Mouse (Mus musculus) CH12.LX (cell line): ENCODE measurements around the gene Hba-x. TPM values are rescaled to one million over a fixed set of nuclear protein-coding genes. Genes with fewer than 3 reads are reported as not detected.
"Not testable (repeated sequence)": the region's sequence is repeated elsewhere in the genome, so short reads cannot be mapped to it uniquely, and the experiment has no call there.

Experiments used
- DNase-seq: peaks from one replicate; pipeline ENCODE4 v3.0.0-alpha.2; 2013; ENCODE audit errors: extremely low read depth
- H3K27ac ChIP-seq: 2 replicates; pipeline ENCODE4 v1.5.1; 2012; ENCODE audit warnings: low read depth, mild to moderate bottlenecking, control low read depth, moderate library complexity; ENCODE audit not compliant: insufficient read depth
- H3K27me3 ChIP-seq: replicated peaks from 2 replicates; pipeline ENCODE3; 2012; ENCODE audit warnings: inconsistent platforms
- H3K36me3 ChIP-seq, 2 experiments: replicated peaks in 1 of 2; 2 replicates each; pipeline versions ENCODE3 to v1.6.1; 2012; ENCODE audit warnings: inconsistent platforms in 1 of 2, low read length in 1 of 2, mild to moderate bottlenecking in 1 of 2, mixed read lengths in 1 of 2, moderate library complexity in 1 of 2; ENCODE audit not compliant: control insufficient read depth in 1 of 2, insufficient read depth in 1 of 2
- H3K4me1 ChIP-seq, 2 experiments: 2 replicates each; pipeline ENCODE4 v1.6.1; 2012; ENCODE audit warnings: inconsistent platforms in 1 of 2, moderate library complexity in 1 of 2; ENCODE audit not compliant: insufficient read depth in 2 of 2, control insufficient read depth in 1 of 2
- H3K4me2 ChIP-seq: 2 replicates; pipeline ENCODE4 v1.6.1; 2012; ENCODE audit warnings: low read depth, mild to moderate bottlenecking, control low read depth; ENCODE audit not compliant: poor library complexity, insufficient read depth, severe bottlenecking
- H3K4me3 ChIP-seq, 3 experiments: fragments of 150-350 bp in 1 of 3; sonication (generic) in 1 of 3; replicated peaks in 1 of 3; 2 replicates each; pipeline versions ENCODE3 to v1.5.1; 2011 to 2012; ENCODE audit warnings: low read depth in 2 of 3, low read length in 2 of 3, mild to moderate bottlenecking in 2 of 3, moderate library complexity in 2 of 3, control low read depth in 1 of 3, improper control_type of control experiment in 1 of 3, inconsistent platforms in 1 of 3, mixed read lengths in 1 of 3; ENCODE audit not compliant: poor library complexity in 1 of 3
- H3K79me2 ChIP-seq: replicated peaks from 2 replicates; pipeline ENCODE4 v1.6.1; 2012; ENCODE audit warnings: mild to moderate bottlenecking, moderate library complexity; ENCODE audit not compliant: control insufficient read depth, poor library complexity, insufficient read depth, severe bottlenecking; ENCODE audit errors: extremely low read depth
- H3K9ac ChIP-seq: 2 replicates; pipeline ENCODE4 v1.6.1; 2012; ENCODE audit warnings: low read depth, mild to moderate bottlenecking, control low read depth, moderate library complexity; ENCODE audit not compliant: insufficient read depth
- H3K9me3 ChIP-seq: replicated peaks from 2 replicates; pipeline ENCODE3; 2012; ENCODE audit warnings: low read length, inconsistent platforms, mixed read lengths
- CHD1 ChIP-seq: IDR thresholded peaks from 2 replicates; pipeline ENCODE4 v1.6.1; 2012; ENCODE audit warnings: low read depth, low read length, improper control_type of control experiment, inconsistent platforms
- CTCF ChIP-seq, 2 experiments: IDR thresholded peaks in 1 of 2; conservative IDR thresholded peaks in 1 of 2; 2 replicates each; pipeline ENCODE4 v1.5.1; 2011 to 2012; ENCODE audit warnings: low read depth in 2 of 2, low read length in 2 of 2, improper control_type of control experiment in 1 of 2, inconsistent platforms in 1 of 2, mild to moderate bottlenecking in 1 of 2, moderate library complexity in 1 of 2
- ELF1 ChIP-seq: IDR thresholded peaks from 2 replicates; pipeline ENCODE4 v1.6.1; 2014; ENCODE audit warnings: low read depth, mild to moderate bottlenecking, inconsistent platforms, low read length, improper control_type of control experiment
- EP300 ChIP-seq: IDR thresholded peaks from 2 replicates; pipeline ENCODE4 v1.6.1; 2011; ENCODE audit warnings: low read length, improper control_type of control experiment
- MEF2A ChIP-seq: IDR thresholded peaks from 2 replicates; pipeline ENCODE4 v1.6.1; 2014; ENCODE audit warnings: low read depth, mild to moderate bottlenecking, inconsistent platforms, low read length, improper control_type of control experiment, borderline replicate concordance
- MXI1 ChIP-seq: IDR thresholded peaks from 2 replicates; pipeline ENCODE4 v1.6.1; 2011; ENCODE audit warnings: mild to moderate bottlenecking, low read depth, low read length, improper control_type of control experiment
- POLR2AphosphoS2 ChIP-seq: IDR thresholded peaks from 2 replicates; pipeline ENCODE4 v1.6.1; 2011; ENCODE audit warnings: low read depth, low read length, improper control_type of control experiment
- RAD21 ChIP-seq: IDR thresholded peaks from 2 replicates; pipeline ENCODE4 v1.6.1; 2011; ENCODE audit warnings: low read depth, mild to moderate bottlenecking, low read length, improper control_type of control experiment, moderate library complexity
- UBTF ChIP-seq: IDR thresholded peaks from 2 replicates; pipeline ENCODE4 v1.6.1; 2012; ENCODE audit warnings: low read depth, mild to moderate bottlenecking, inconsistent platforms, low read length, improper control_type of control experiment, moderate library complexity
- USF2 ChIP-seq: conservative IDR thresholded peaks from 2 replicates; pipeline ENCODE4 v1.6.1; 2011; ENCODE audit warnings: low read depth, low read length, improper control_type of control experiment
- ZMIZ1 ChIP-seq: IDR thresholded peaks from 2 replicates; pipeline ENCODE4 v1.6.1; 2012; ENCODE audit warnings: low read depth, mild to moderate bottlenecking, inconsistent platforms, low read length, improper control_type of control experiment
- dilution Hi-C: fragments of 300-500 bp; cut with MboI; formaldehyde crosslinking; loops from 2 replicates; pipeline ENCODE4 v1.14.3; 2020; ENCODE audit warnings: low sequenced_read_pairs; ENCODE audit not compliant: extremely low pct_unique_long_range_greater_than_20kb, extremely low pct_ligation_motif_present
- in situ Hi-C: fragments of 300-500 bp; cut with MboI; formaldehyde crosslinking; loops from 3 replicates; pipeline ENCODE4 v1.14.3; 2019; ENCODE audit warnings: low sequenced_read_pairs, low pct_ligation_motif_present, low pct_unique_long_range_greater_than_20kb, mixed read lengths
- polyA plus RNA-seq: library from polyadenylated mRNA; unstranded; fragments of >175 nt; gene quantifications from 2 replicates; pipeline ENCODE4 v1.2.1, GENCODE M21; 2012; ENCODE audit warnings: low read depth; ENCODE audit not compliant: insufficient read length
- total RNA-seq, 2 experiments: library from RNA; depleted of rRNA; stranded (reverse); fragments of 300-350 nt in 1 of 2; fragments of >200 nt in 1 of 2; gene quantifications; 2 replicates each; pipeline ENCODE4 v1.2.3; 2012 to 2014

The Hba-x gene
- total and polyA plus RNA-seq, 3 experiments: not detected

- H3K36me3 ChIP-seq, H3K27me3 ChIP-seq, H3K27ac ChIP-seq, H3K4me2 ChIP-seq, H3K79me2 ChIP-seq, dilution Hi-C loops, DNase-seq, in situ Hi-C loops, H3K9ac ChIP-seq, H3K9me3 ChIP-seq, H3K4me3 ChIP-seq: not testable (repeated sequence)
- peaks cover 5 to 12% of the 10 kb centered on the region in 2 experiments; a peak in 1 of 4 replicates for H3K4me1 ChIP-seq
Measured at GRCm38 (mm10) chr11:32296203-32296602, 20.0 kb downstream of the Hba-x start, which contains the start of gene Hba-a2. TSS of gene Hba-a2 (plus strand) at chr11:32296489.

- H3K4me3 ChIP-seq, H3K4me2 ChIP-seq, dilution Hi-C loops, DNase-seq, H3K36me3 ChIP-seq, H3K9ac ChIP-seq, H3K9me3 ChIP-seq, H3K27ac ChIP-seq, in situ Hi-C loops, H3K79me2 ChIP-seq: not testable (repeated sequence)
- Histone ChIP-seq H3K27me3 (peaks cover 11% of the 10 kb centered on the region), H3K4me1 (peaks cover 5 to 11% of the 10 kb centered on the region in 2 experiments; a peak in 1 of 4 replicates)
Measured at GRCm38 (mm10) chr11:32297417-32297816, 21.2 kb downstream of the Hba-x start.

GRCm38 (mm10) chr11:32297866-32298531 is 21.8 kb downstream of the Hba-x start:
- Histone ChIP-seq H3K4me2 (no peak overlapping the region), H3K36me3 (no peaks in the 10 kb centered on the region), H3K9me3 (no peaks in the 10 kb centered on the region), H3K4me1 (peaks cover 5 to 6% of the 10 kb centered on the region in 2 experiments; a peak in 1 of 4 replicates), H3K27me3 (peaks cover 11% of the 10 kb centered on the region), H3K27ac (no peak overlapping the region), H3K9ac (no peak overlapping the region), H3K79me2 (no peaks in the 10 kb centered on the region), H3K4me3 (no peak overlapping the region)
- in situ Hi-C loops: no loop called here
- TF ChIP-seq ZMIZ1 (no peak), UBTF (no peak), RAD21 (no peak), MXI1 (no peak), EP300 (no peak), POLR2AphosphoS2 (no peak), USF2 (no peak), CHD1 (no peak), CTCF (conservative IDR thresholded peaks at IDR 0.05 in 1 of 2, IDR thresholded peaks at IDR 0.05 in 1 of 2; ENCODE audit: low read depth in 2 of 2, low read length in 2 of 2) (no peak), MEF2A (no peak), ELF1 (no peak)
- dilution Hi-C loops: no loop called here
- no peak for DNase-seq
